Mouse (Mus musculus) adrenal gland, postnatal 36 days (tissue): Measurements from ENCODE around the gene Gm44965. TPM values are rescaled to one million over a fixed set of nuclear protein-coding genes. Genes with fewer than 3 reads are reported as not detected.

Experiments used
- DNase-seq, 2 experiments: peaks; one replicate each; pipeline ENCODE4 v3.0.0; 2021; ENCODE audit warnings: mixed read lengths in 1 of 2
- total RNA-seq, 2 experiments: library from RNA; stranded (reverse); gene quantifications; 2 replicates each; pipeline ENCODE4 v1.2.3; 2021

The Gm44965 gene
- total RNA-seq, 2 experiments from 2014 or later = not detected

GRCm38 (mm10) chr6:48668022-48668421 is 74.3 kb downstream of the Gm44965 start:
- no peak for DNase-seq

Other genes with a start within 250 kb of the Gm44965 start
- gene Krba1, start 198.4 kb upstream of the Gm44965 start, total RNA-seq = 10 to 100 TPM; 19.2 to 37.3 TPM
- 10 to 100 TPM; 31.2 to 62.6 TPM for gene Zfp467, start 148.1 kb upstream of the Gm44965 start, total RNA-seq
- 1 to 10 TPM; 1.9 to 2.4 TPM for gene Sspo, start 145.7 kb upstream of the Gm44965 start, total RNA-seq
- 10 to 100 TPM; 61.8 to 63.3 TPM for gene Atp6v0e2, start 56.3 kb upstream of the Gm44965 start, total RNA-seq
- 10 to 100 TPM; 26.0 to 49.9 TPM for gene Lrrc61, start 39.1 kb upstream of the Gm44965 start, total RNA-seq
- gene Rarres2, start 21.2 kb upstream of the Gm44965 start, total RNA-seq = 10 to 100 TPM; 52.7 to 77.5 TPM
- gene Gm45021, start 4.3 kb upstream of the Gm44965 start, total RNA-seq = not detected
- gene Repin1, start 58 bp upstream of the Gm44965 start, total RNA-seq = 10 to 100 TPM; 48.5 to 50.5 TPM
- 1 to 10 TPM; 6.8 to 9.5 TPM for gene Zfp775, start 8.1 kb downstream of the Gm44965 start, total RNA-seq
- 1 to 10 TPM; 1.5 to 1.6 TPM for gene AI854703, start 32.8 kb downstream of the Gm44965 start, total RNA-seq
- 10 to 100 TPM in 1 of 2 experiments, 1 to 10 TPM in 1; 9.9 to 15.7 TPM for gene Gimap8, start 53.3 kb downstream of the Gm44965 start, total RNA-seq
- 1 to 10 TPM; 4.4 to 7.1 TPM for gene Gimap9, start 82.2 kb downstream of the Gm44965 start, total RNA-seq
- gene Gimap4, start 90.6 kb downstream of the Gm44965 start, total RNA-seq = 10 to 100 TPM; 41.2 to 60.8 TPM
- gene Gimap6, start 114.3 kb downstream of the Gm44965 start, total RNA-seq = 10 to 100 TPM; 55.3 to 73.5 TPM
- gene Gm28053, start 124.7 kb downstream of the Gm44965 start, total RNA-seq = 1 to 10 TPM; 2.9 to 3.3 TPM
- gene Gimap7, start 124.7 kb downstream of the Gm44965 start, total RNA-seq = under 1 TPM in 1 of 2 experiments, not detected in 1; 0.53 TPM
- gene Gimap1, start 145.1 kb downstream of the Gm44965 start, total RNA-seq = 10 to 100 TPM; 10.8 to 15.4 TPM
- 10 to 100 TPM; 13.3 to 18.2 TPM for gene Gimap5, start 152.3 kb downstream of the Gm44965 start, total RNA-seq
- 1 to 10 TPM; 2.9 to 8.5 TPM for gene Gimap3, start 176.9 kb downstream of the Gm44965 start, total RNA-seq
- 100 to 1,000 TPM; 293 to 327 TPM for gene Tmem176a, start 247.0 kb downstream of the Gm44965 start, total RNA-seq
- 100 to 1,000 TPM; 506 to 589 TPM for gene Tmem176b, start 247.6 kb downstream of the Gm44965 start, total RNA-seq